ENCODE assay signal across 27 mouse cellular contexts in genomic region chr12:3264449-3264848, GRCm38 (mm10). TPM values are rescaled to one million over a fixed set of nuclear protein-coding genes. Genes with fewer than 3 reads are reported as not detected.
DNase-seq lines count a peak whose midpoint lies in the region; ATAC-seq and TF ChIP-seq lines count a peak whose summit lies in the region.
"Had no signal": no experiment of that assay in that cellular context is flagged by ENCODE, and none has a peak within 500 bp of the region (broad histone marks: within the 10 kb centered on the region; RNA-seq: fewer than 3 reads in every experiment).

No protein-coding gene starts in this region.

- no peak overlapping the region for H3K4me3 ChIP-seq in G1E (ENCODE audit: low read depth, low read length)
- H3K4me3 ChIP-seq in midbrain, embryonic 14.5 days (replicated peaks; ENCODE audit: low read depth, low read length), result no peak overlapping the region
- H3K4me3 ChIP-seq: embryonic facial prominence, embryonic 13.5 days; erythroblast, embryonic 14.5 days; forebrain, embryonic 12.5 days; hindbrain, embryonic 10.5 days; limb, embryonic 10.5 days had no signal

- TF ChIP-seq CTCF in G1E (IDR thresholded peaks at IDR 0.05; ENCODE audit: low read depth, low read length), result no peak

- H3K9me3 ChIP-seq in G1E (replicated peaks), result no peaks in the 10 kb centered on the region
- H3K9me3 ChIP-seq in midbrain, embryonic 14.5 days (ENCODE audit: control insufficient read depth, low read length), result no peaks in the 10 kb centered on the region
- H3K9me3 ChIP-seq: embryonic facial prominence, embryonic 13.5 days; forebrain, embryonic 12.5 days; limb, embryonic 10.5 days had no signal

- no peaks in the 10 kb centered on the region for H3K27me3 ChIP-seq in G1E (ENCODE audit: insufficient read depth, low read length)
- H3K27me3 ChIP-seq in midbrain, embryonic 14.5 days (ENCODE audit: control insufficient read depth, insufficient read depth, low read length), result no peaks in the 10 kb centered on the region
- H3K27me3 ChIP-seq: embryonic facial prominence, embryonic 13.5 days; forebrain, embryonic 12.5 days had no signal

- peak; percentile 52; the same call in 1 of the 2 replicates for ATAC-seq in G1E (ENCODE audit: extremely low read depth, insufficient number of reproducible peaks, low FRiP score, poor library complexity, severe bottlenecking)
- peak; percentile 32 to 42; a peak in 2 of 4 replicates for ATAC-seq in hematopoietic stem cell, adult 5-6 weeks (replicated peaks in 1 of 2; ENCODE audit: insufficient read depth in 1 of 2, low FRiP score in 2 of 2, low TSS enrichment in 1 of 2, low read depth in 1 of 2, poor library complexity in 2 of 2, severe bottlenecking in 2 of 2)
- ATAC-seq in monocyte, adult 5-6 weeks (replicated peaks; ENCODE audit: insufficient number of reproducible peaks, low FRiP score, low TSS enrichment, poor library complexity, severe bottlenecking), result 0 out of 2 replicates have a peak, but pooled peaks have one; percentile 50
- ATAC-seq in midbrain, embryonic 14.5 days (ENCODE audit: low FRiP score, low TSS enrichment), result no peak
- ATAC-seq: hindbrain, embryonic 16.5 days; intestine, postnatal 0 days; liver, postnatal 0 days; lung, postnatal 0 days; midbrain, embryonic 16.5 days had no signal

- no peak overlapping the region for H3K9ac ChIP-seq in midbrain, embryonic 14.5 days (replicated peaks; ENCODE audit: low read length)
- H3K9ac ChIP-seq: embryonic facial prominence, embryonic 13.5 days; forebrain, embryonic 12.5 days; liver, postnatal 0 days had no signal

- no peak overlapping the region for H3K27ac ChIP-seq in midbrain, embryonic 14.5 days (replicated peaks; ENCODE audit: low read depth, low read length)
- H3K27ac ChIP-seq: embryonic facial prominence, embryonic 13.5 days; forebrain, embryonic 12.5 days; hindbrain, embryonic 10.5 days; kidney, postnatal 0 days; limb, embryonic 10.5 days had no signal

- peaks cover 27% of the 10 kb centered on the region for H3K4me1 ChIP-seq in G1E (ENCODE audit: insufficient read depth, low read depth, low read length)
- H3K4me1 ChIP-seq in midbrain, embryonic 14.5 days (ENCODE audit: control insufficient read depth, insufficient read depth, low read length), result no peaks in the 10 kb centered on the region
- H3K4me1 ChIP-seq: embryonic facial prominence, embryonic 13.5 days; forebrain, embryonic 12.5 days; hindbrain, embryonic 10.5 days; limb, embryonic 10.5 days had no signal

- no peak overlapping the region for H3K4me2 ChIP-seq in midbrain, embryonic 14.5 days (ENCODE audit: low read length)
- H3K4me2 ChIP-seq: embryonic facial prominence, embryonic 13.5 days; forebrain, embryonic 12.5 days; heart, embryonic 11.5 days had no signal

- H3K36me3 ChIP-seq in G1E (replicated peaks), result peaks cover 47% of the 10 kb centered on the region
- peaks cover 14% of the 10 kb centered on the region for H3K36me3 ChIP-seq in midbrain, embryonic 14.5 days (ENCODE audit: control insufficient read depth, insufficient read depth, low read length)

- peak; percentile 35 for DNase-seq in CD4-positive helper T cell, adult 2 months (ENCODE audit: low read depth, low spot score)
- no peak for DNase-seq in G1E (ENCODE audit: low spot score)
- DNase-seq in midbrain, embryonic 14.5 days, result no peak
- no peak for DNase-seq in left cerebral cortex, adult 9 months (ENCODE audit: low spot score in 2 of 2)
- no peak for DNase-seq in testis, postnatal 14 days (ENCODE audit: low spot score)
- DNase-seq: adrenal gland, adult 8-10 months; cerebellum, adult 2 months; cerebellum, postnatal 25 days; embryo, embryonic 11 days; liver; liver, postnatal 0 days; retina, postnatal 1 day; right cerebral cortex, postnatal 25 days; spleen, adult 18-20 months had no signal

- 89% methylated on average over 2 of the region's 2 CpGs for WGBS in midbrain, embryonic 14.5 days

RNA-seq across cellular contexts. Expression of gene Rab10, which starts 45.3 kb away (rescaled TPM):
- total RNA-seq in G1E (2014; fragmentation: Nextera tagmentation) (156 and 170 TPM in 2 replicates), G1E (2017) (119 and 131 TPM in 2 replicates)
- polyA plus RNA-seq in G1E (2012), result 50.0 and 61.9 TPM in 2 replicates
- 149 and 188 TPM in 2 replicates for total RNA-seq in hematopoietic stem cell, adult 5-6 weeks (2017)
- total RNA-seq in monocyte, adult 5-6 weeks (2017), result 146 to 170 TPM (median 169 TPM) in 3 replicates
- 145 and 176 TPM in 2 replicates for polyA plus RNA-seq in midbrain, embryonic 14.5 days (2014; fragmentation: Nextera tagmentation; extraction: Ambion mirVana)
